Mouse (Mus musculus) lung, postnatal 36 days (tissue): ENCODE results near the gene Gm7029.
"Not testable (repeated sequence)": the region's sequence is repeated elsewhere in the genome, so short reads cannot be mapped to it uniquely, and the experiment has no call there.

Experiments used
- DNase-seq: peaks from one replicate; pipeline ENCODE4 v3.0.0; 2022; ENCODE audit warnings: mixed read lengths

Gm7029 gene

GRCm38 (mm10) chr17:33892429-33892828 is 18.8 kb downstream of the Gm7029 start:
- DNase-seq = no peak

GRCm38 (mm10) chr17:33893011-33893410 is 19.4 kb downstream of the Gm7029 start:
- not testable (repeated sequence) for DNase-seq

DNA sequence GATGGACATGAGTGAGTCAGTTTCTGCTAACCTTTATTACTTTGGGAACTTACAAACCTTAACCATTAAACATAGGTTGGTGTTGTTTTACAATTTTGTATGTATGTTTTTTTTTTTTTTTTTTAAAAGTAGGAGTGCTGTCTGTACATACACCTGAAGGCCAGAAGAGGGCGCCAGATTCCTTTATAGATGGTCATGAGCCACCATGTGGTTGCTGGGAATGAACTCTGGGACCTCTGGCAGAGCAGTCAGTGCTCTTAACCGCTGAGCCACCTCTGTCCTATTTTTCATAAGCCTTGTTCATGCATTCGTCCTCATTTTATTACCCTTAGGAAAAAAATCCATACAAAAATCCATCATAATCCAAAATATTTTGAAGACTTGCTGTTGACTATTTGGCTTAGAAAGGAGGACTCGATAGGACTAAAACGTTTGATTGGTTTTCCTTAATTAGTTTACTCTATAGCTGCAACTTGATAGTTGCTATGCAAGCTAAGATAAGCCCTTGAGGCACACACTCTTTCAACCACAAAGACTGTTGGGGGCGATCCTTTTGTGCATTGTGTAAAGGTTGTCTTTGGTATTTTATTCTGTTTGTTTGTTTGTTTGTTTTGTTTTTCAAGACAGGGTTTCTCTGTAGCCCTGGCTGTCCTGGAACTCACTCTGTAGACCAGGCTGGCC is 23.6 kb downstream of the Gm7029 start:
- DNase-seq = peak; percentile 70

GRCm38 (mm10) chr17:33898193-33898592 is 24.6 kb downstream of the Gm7029 start:
- DNase-seq = not testable (repeated sequence)

- DNase-seq = no peak
Measured at GRCm38 (mm10) chr17:33899642-33900041, 26.0 kb downstream of the Gm7029 start.

GRCm38 (mm10) chr17:33900281-33900988 is 26.8 kb downstream of the Gm7029 start:
- DNase-seq = no peak

GRCm38 (mm10) chr17:33900989-33901314 is 27.3 kb downstream of the Gm7029 start:
- no peak for DNase-seq

- no peak for DNase-seq
Measured at GRCm38 (mm10) chr17:33901653-33902052, 28.0 kb downstream of the Gm7029 start.

- no peak for DNase-seq
Measured at GRCm38 (mm10) chr17:33902079-33902478, 28.4 kb downstream of the Gm7029 start.

- DNase-seq = no peak
Measured at GRCm38 (mm10) chr17:33902491-33902890, 28.9 kb downstream of the Gm7029 start.

DNA sequence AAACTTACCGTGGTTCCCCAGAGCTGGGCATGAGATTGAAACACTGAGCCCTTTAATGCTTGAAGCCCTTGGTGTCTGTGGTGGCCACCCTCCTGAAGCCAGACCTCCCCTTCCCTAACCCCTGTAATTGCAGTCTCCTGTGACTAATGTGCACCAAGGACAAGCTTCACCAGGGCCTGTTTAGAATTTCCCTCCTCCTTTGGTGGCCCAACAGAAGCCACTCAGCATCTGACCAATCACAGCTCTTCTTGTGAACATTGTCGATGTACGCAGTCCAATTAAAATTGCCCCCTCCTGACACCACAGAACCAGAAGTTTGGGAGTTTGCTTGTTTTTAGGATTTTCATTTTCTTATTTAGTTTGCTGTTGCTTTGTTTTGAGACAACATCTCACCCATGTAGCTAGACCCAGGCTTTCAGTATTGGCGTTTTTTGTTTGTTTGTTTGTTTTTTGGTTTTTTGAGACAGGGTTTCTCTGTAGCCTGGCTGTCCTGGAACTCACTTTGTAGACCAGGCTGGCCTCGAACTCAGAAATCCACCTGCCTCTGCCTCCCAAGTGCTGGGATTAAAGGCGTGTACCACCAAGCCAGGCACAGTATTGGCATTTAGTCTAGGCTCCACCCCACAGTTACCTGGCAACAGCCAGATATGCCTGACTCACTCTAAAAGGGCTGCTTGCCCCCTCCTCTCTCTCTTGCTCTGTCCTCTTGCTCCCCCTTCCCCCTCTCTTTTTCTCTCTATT is 30.4 kb downstream of the Gm7029 start:
- not testable (repeated sequence) for DNase-seq

- not testable (repeated sequence) for DNase-seq
Measured at GRCm38 (mm10) chr17:33904835-33905234, 31.2 kb downstream of the Gm7029 start, which contains the start of gene Platr17. Gene Platr17 (plus strand): TSS chr17:33905135.

DNA sequence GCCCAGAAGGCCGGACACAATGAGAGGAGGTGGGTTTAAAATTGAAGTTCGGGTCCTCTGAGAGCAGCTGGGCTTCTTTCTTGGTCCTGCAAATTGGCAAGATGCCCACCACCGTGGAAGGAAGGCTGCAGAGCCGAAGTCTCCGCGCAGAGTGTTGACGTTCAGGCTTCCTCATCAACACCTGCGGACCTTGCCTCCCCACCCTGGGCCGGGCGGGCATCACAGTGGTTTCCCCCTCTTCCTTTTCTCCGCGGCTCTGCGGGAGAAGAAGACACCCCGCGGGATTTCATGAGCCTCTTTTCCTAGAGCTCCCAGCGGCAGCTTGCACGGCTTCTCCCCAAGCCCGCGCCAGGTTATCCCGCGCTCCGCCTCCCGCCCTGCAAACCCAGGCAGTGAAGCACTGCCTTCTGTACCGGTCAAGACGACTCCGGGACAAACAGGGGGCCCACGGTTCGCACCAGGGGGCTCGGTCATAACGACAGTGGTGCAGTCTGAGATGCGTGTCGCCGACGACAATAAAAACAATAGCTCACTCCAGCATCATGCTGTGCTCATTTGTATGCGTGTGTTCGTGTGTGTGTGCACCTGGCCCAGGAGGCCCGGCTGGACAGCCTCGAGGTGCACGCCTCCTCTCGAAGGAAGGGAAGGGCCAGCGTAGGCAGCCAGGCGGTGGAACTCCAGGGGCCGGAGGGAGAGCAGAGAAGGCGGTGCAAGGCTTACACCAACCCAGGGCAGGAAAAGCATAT is 34.9 kb downstream of the Gm7029 start:
- DNase-seq = peak; percentile 52

DNA sequence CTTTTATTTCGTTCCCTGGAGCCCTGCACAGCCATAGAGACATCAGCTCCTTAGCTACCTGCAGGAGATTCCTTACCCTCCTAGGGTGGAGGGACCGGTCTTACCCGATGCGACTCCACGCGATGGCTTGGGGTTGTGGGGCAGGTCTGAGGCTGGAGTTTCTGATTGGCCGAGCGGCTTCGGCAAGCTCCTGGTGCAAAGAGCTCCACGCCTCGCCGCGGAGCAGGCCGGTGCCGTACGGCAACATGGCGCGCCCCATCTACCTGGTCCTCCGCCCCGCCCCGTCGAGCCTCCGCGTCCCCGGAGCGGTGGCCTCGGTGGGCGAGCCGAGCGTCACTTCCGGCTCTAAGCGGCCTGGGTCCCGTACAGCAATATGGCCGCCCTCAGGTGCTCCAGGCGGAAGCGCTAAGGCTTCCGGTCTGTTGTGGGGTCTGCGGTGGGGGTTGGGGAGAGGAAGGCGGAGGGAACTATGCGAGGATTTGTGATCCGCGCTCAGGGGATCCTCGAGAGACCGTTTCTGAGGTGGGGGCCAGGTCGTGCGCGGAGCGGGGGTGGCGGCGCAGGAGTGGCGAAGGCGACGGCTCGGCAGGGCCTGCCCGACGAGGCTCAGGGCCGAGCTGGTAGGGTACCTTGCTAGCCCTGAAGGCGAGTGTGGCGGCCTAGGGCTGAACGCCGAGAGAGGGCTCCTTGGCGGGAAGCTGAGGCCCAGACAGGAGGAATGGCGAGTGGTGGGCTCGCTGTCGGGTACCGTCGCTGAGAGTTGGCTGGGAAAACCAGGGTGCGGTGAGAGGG is 35.6 kb downstream of the Gm7029 start, which contains the start of gene Daxx:
Gene Daxx, plus strand, starts transcription at position 338 of the 792 bp plus-strand sequence.
- peak; percentile 99 for DNase-seq

DNA sequence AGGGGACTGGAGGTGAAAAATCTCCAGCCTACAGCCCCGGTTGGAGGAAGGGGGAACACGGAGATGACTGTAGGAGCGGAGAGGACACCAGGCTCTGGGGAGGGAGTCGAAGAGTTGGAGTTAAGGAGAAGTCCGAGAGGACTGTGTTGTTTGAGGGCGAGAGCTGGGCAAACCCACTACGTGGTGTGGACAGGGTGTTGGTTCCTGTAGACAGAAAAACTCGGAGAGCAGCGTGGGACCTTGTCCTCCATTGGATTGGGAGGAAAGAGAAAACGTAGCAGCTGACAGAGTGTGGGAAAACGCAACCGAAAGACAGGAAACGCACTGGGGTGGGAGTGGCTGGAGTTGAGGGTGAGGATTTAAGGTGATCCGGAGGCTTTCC is 36.2 kb downstream of the Gm7029 start:
- DNase-seq = peak; percentile 81

GRCm38 (mm10) chr17:33910346-33911051 is 36.9 kb downstream of the Gm7029 start:
- no peak for DNase-seq

- no peak for DNase-seq
Measured at GRCm38 (mm10) chr17:33911052-33911812, 37.6 kb downstream of the Gm7029 start.

GRCm38 (mm10) chr17:33911813-33912414 is 38.3 kb downstream of the Gm7029 start:
- no peak for DNase-seq

DNA sequence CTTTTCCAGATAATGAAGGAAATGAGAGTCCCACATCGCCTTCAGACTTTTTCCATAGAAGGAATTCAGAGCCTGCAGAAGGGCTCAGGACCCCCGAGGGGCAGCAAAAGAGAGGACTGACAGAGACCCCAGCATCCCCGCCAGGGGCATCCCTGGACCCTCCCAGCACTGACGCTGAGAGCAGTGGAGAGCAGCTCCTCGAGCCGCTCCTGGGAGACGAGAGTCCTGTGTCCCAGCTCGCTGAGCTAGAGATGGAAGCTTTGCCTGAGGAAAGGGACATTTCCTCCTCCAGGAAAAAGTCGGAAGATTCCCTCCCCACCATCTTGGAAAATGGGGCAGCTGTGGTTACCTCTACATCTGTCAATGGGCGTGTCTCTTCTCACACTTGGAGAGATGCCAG is 39.6 kb downstream of the Gm7029 start:
- no peak for DNase-seq

GRCm38 (mm10) chr17:33913905-33914304 is 40.3 kb downstream of the Gm7029 start:
- no peak for DNase-seq
